Mouse (Mus musculus) heart, postnatal 0 days (tissue): Measurements from ENCODE around the gene Ptpro.

Source experiments
- CTCF ChIP-seq: IDR thresholded peaks from 2 replicates; pipeline ENCODE4 v1.5.1; 2016; ENCODE audit warnings: antibody characterized with exemption, control low read depth, low read depth
- EP300 ChIP-seq: IDR thresholded peaks from 2 replicates; pipeline ENCODE4 v1.6.1; 2016; ENCODE audit warnings: antibody characterized with exemption, low read depth

DNA sequence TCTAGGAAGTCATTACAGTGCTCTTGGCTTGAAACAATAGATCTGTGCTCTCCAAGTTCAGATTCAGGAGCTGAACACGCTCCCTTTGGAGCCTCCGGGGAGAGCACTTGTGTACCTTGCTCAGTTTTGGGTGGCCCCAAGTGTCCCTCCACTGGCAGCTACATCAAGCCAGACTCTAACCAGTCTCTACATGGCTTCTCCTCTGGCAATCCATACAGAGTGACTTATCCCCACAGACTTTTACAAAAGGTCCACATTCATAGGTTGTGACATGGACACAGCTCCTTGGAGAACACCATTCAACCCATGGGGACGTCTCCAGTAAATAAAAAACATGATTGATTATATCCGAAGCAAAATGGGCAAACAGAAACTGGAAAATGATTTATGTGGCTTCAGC, 185.4 kb downstream of the Ptpro start:
- TF ChIP-seq CTCF (no peak), EP300 (no peak)
